Mouse (Mus musculus): ENCODE data around the gene Cdkn2a.

Gene Cdkn2a

DNA sequence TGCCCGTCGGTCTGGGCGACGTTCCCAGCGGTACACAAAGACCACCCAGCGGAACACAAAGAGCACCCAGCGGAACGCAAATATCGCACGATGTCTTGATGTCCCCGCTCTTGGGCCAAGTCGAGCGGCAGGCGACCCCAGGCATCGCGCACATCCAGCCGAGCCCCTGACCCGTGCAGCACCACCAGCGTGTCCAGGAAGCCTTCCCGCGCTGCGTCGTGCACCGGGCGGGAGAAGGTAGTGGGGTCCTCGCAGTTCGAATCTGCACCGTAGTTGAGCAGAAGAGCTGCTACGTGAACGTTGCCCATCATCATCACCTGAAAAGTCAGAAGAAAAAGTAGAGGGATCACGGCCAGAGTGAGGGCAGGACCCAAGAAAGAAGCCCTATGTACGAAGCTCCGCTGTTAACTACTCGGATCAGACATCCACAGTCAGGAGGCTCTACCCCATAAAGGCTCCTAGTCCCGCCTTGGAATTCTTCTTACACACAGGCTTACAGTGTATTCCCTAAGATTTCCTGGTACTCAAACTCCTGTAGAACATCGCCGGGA lies 17.7 kb downstream of the Cdkn2a start:
- no peak for DNase-seq (ENCODE audit: low spot score)

DNA sequence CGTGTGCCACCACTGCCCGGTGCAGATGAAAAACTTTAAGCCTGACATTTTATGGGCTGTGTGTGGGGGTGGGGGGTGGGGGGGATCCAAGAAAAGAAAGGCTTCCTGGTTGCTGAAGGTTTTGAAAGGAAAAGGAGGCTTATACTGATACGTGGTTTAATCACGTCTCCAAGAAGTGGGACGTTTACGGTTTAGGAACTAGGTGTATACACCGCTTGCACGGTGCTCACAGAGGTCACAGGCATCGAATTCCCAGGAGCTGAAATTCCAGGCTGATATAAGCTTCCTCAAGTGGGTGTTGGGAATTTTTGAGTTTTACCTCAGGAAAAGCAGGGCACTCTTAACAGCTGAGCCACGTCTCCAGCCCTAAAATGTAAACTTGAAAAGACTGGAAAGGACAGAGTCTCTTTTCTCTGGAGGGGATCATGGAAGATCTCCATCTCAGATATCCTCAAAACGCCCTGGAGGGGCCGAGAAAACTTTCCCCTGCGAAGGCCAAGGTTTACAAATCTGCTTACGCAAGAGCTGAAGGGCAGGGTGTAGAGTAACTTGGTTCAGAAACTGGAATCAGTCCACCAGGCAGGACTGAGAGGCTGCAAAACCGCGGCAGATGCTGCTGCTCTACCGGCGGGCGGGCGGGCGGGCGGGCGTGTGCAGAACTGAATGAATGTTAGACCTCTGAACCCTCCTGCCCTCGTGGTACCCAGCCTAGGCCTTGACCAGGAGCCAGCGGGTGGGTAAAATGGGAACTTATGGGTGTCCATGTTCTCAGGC lies 18.5 kb downstream of the Cdkn2a start:
- DNase-seq (ENCODE audit: low spot score), result no peak

DNA sequence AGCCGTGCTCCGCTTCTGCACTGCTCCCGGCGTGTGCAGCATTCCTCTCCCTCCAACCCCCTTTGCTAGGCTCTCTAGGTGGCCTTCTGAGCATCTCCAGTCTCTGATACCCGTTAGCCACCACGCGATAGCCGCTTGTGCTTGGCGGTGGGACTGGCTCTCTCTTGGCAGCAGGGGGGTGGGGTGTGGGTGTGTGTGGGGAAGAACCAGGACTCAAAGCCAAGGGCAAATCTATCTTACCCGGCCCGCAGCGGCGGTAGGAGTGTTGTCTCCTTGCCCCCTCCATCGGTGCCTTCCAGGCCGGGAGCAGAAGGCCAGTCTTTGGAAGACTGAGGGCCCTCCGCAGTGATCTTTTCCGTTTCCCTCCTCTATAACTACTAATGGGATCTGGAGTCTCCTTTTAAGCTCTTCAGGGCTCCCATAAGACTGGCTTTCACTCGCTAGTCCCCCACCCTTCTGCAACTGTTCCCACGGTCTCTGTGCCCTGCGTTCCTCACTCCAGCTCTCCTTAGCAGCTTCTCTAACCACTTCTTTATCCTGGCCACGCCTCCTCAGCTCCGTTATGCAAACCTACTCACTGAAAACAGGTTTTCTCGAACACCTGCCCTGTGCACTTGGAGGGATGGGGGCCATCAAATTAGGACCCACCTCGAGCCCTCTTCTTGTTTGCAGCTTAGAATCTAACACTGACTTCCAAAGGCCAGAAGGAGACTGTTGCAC lies 19.5 kb downstream of the Cdkn2a start:
- no peak for DNase-seq (ENCODE audit: low spot score)

DNA sequence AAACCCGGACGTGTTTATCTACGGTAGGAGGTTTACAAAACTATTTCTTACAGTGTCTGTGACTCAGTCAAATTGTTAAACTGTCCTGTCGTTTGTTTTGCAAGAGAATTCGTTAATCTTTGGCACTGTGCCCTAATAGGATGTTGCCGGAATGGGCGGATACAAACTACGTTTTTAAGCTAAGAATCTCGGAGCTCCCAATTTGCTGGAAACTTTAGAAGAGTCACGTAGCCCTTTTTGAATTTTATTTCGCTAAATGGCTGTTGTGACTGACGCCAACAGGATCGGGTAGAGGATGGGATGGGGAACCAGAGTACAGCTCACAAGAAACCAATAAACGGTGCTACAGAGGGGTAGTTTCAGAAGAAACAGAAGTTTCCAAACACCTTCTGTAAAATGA lies 20.4 kb downstream of the Cdkn2a start:
- no peak for DNase-seq (ENCODE audit: low spot score)

DNA sequence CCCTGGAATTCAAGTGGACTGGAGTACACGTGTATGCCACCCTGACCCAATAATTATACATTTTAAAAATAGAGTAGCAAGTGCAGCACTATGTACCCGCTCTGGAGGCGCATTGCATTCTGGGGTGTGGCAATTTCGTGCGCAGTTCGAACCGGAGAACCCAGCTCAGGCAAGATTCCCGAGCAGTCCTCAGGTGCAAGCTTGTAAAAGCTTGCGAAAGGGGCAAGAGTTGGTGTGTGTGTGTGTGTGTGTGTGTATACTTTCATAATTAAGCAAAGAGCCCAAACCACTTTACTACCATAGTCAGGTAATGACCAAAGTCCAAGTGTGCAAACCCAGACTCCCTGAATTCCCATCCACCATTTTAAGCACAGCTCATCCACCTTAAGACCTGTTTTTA lies 20.9 kb downstream of the Cdkn2a start:
- DNase-seq (ENCODE audit: low spot score), result no peak

DNA sequence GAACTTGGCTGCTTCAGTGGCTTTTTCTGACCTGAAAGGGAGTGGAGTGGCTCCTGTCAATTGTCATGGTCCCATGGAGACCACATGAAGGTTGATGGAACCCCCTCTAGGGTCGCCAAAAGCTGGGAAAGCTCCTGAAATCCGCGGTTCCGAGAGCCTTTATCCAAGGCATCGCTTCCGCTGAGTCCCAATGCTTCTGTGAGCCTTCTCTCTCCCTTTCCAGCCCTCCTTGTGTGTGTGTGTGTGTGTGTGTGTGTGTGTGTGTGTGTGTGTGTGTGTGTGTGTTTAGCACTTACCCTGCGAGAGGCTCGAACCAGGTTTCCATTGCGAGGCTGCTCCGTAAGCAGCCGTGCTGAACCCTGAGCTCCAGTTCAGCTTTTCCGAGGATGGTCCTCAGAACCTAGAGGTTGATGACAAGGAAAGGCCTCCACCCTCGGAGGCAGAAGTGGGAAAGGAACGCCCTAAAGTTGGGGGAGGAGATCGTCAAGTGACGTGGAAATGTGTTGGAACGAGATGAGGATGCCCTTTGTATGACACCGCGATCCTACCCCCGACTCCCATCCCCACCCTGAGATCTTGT lies 21.4 kb downstream of the Cdkn2a start:
- DNase-seq (ENCODE audit: low spot score), result no peak

DNA sequence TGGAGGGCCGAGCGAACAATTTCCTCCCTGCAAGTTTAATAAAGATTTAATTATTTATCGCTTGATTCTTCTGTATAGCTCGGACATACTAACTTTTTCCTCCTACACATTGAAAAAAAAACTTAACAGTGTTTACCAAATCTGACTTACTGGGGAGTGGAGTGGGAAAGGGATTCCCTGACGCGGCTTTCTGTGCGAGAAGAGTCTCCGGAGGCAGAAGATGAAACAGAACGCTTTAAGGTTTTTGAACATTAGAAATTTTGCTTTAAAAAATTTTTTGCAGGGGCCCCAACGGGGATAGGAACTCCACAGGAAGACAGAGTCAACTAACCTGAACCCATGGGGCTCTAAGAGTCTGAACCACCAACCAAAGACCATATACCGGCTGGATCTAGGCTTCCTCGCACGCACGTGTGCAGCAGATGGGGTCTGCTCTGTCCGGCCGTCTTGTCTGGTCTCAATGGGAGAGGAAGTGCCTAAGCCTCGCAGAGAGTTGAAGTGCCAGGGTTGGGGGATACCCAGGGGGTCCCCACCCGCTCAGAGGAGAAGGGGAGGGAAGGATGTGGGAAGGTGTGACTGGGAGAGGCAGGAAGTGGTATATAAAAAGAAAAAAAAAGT lies 22.2 kb downstream of the Cdkn2a start:
- DNase-seq (ENCODE audit: low spot score), result no peak

DNA sequence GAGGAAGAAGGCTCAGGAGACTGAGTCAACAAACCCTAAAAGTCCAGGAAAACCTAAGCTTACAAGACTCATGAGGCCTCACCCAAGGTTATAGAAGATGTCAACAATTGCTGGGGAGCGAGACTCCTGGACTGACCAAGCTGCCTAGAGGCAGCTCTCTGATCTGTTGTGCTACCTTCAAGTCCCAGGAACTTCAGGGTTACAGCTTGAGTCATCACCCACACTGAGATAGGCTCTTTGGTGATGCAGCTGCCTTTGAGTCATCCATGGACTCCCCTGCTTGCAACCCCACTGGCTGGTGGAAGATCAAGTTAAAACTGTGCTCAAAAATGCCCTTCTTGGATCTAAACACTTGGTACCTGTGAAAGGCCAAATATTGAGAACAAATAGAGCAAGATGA lies 36.7 kb downstream of the Cdkn2a start:
- DNase-seq (ENCODE audit: low spot score), result no peak

DNA sequence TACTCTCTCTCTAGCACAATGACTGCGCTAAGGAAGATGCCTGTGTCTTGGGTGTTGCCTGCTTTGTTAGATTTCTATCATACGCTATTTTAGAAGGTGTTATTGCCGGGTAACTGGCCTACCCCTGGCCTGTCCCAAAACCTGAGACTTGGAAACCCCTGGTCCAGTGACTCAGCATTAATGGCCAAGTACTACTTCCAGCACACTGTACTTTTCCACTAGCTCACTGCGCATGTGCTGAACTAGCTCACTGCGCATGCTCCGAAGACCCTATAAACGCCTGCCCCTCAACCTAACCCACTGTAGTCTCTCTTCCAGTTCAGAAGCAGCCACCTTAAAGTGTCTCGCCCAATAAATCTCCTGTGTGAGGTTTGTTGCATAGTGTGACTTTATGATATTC lies 60.0 kb downstream of the Cdkn2a start:
- DNase-seq (ENCODE audit: low spot score), result no peak

Measured in ovary, postnatal 10 days (tissue).